Mouse (Mus musculus) kidney, adult 2 months (tissue): Measurements from ENCODE around the gene Vps26c.

ENCODE experiments used
- CTCF ChIP-seq: fragments of 200-500 bp; conservative IDR thresholded peaks from 2 replicates; pipeline ENCODE4 v1.5.1; 2011; ENCODE audit warnings: low read depth, mild to moderate bottlenecking, control low read depth, low read length, moderate library complexity, mixed read lengths; ENCODE audit not compliant: insufficient read depth, insufficient read length
- POLR2A ChIP-seq: fragments of 200-500 bp; IDR thresholded peaks from one replicate; pipeline ENCODE4 v1.6.1; 2011; ENCODE audit warnings: low read depth, low read length, control low read depth

GRCm38 (mm10) chr16:94571111-94571993 is 44.7 kb upstream of the Vps26c start:
- TF ChIP-seq POLR2A (no peak), CTCF (no peak)
